Mouse (Mus musculus): Measurements from ENCODE around the gene Rpl13a. TPM values are rescaled to one million over a fixed set of nuclear protein-coding genes. Genes with fewer than 3 reads are reported as not detected.
A peak's percentile ranks its signal among the peaks of the same experiment; 100 is the strongest.
"Not testable (repeated sequence)": the region's sequence is repeated elsewhere in the genome, so short reads cannot be mapped to it uniquely, and the experiment has no call there.

Gene Rpl13a
- polyA plus RNA-seq, 1 experiment from 2014 or later = 1,416 TPM

- 81% methylated on average over 6 of the region's 6 CpGs for WGBS
- H3K36me3 ChIP-seq (ENCODE audit: control insufficient read depth, insufficient read depth, low read length) = peaks cover 42% of the 10 kb centered on the region
- no peaks in the 10 kb centered on the region for H3K27me3 ChIP-seq (ENCODE audit: control insufficient read depth, insufficient read depth, low read length)
- no peaks in the 10 kb centered on the region for H3K9me3 ChIP-seq (ENCODE audit: control insufficient read depth, low read length)
- no peak for ATAC-seq (ENCODE audit: low FRiP score, low TSS enrichment)
- H3K4me1 ChIP-seq (ENCODE audit: control insufficient read depth, insufficient read depth, low read length) = peaks cover 15% of the 10 kb centered on the region
- peak overlapping the region; percentile 37; the same call in 1 of the 2 replicates for H3K27ac ChIP-seq (ENCODE audit: low read depth, low read length)
- no peak overlapping the region for H3K4me3 ChIP-seq (ENCODE audit: low read length)
- H3K4me2 ChIP-seq (replicated peaks; ENCODE audit: low read depth, low read length) = no peak overlapping the region
- no peak overlapping the region for H3K9ac ChIP-seq (ENCODE audit: low read depth, low read length)
Observed at GRCm38 (mm10) chr7:45118336-45118735, 10.2 kb downstream of the Rpl13a start.

- no peak overlapping the region for H3K4me3 ChIP-seq (ENCODE audit: low read length)
- H3K4me2 ChIP-seq (replicated peaks; ENCODE audit: low read depth, low read length) = no peak overlapping the region
- ATAC-seq (ENCODE audit: low FRiP score, low TSS enrichment) = 0 out of 2 replicates have a peak, but pooled peaks have one; percentile 11
- H3K4me1 ChIP-seq (ENCODE audit: control insufficient read depth, insufficient read depth, low read length) = peaks cover 7% of the 10 kb centered on the region; the same call in 1 of the 2 replicates
- peaks cover 35% of the 10 kb centered on the region for H3K36me3 ChIP-seq (ENCODE audit: control insufficient read depth, insufficient read depth, low read length)
- H3K27me3 ChIP-seq (ENCODE audit: control insufficient read depth, insufficient read depth, low read length) = no peaks in the 10 kb centered on the region
- peak overlapping the region; percentile 37; the same call in 1 of the 2 replicates for H3K27ac ChIP-seq (ENCODE audit: low read depth, low read length)
- no peak overlapping the region for H3K9ac ChIP-seq (ENCODE audit: low read depth, low read length)
- 62% methylated on average over 8 of the region's 8 CpGs for WGBS
- H3K9me3 ChIP-seq (ENCODE audit: control insufficient read depth, low read length) = no peaks in the 10 kb centered on the region
Observed at GRCm38 (mm10) chr7:45117566-45117965, 11.0 kb downstream of the Rpl13a start.

GRCm38 (mm10) chr7:45113476-45113875 is 15.1 kb downstream of the Rpl13a start:
- no peaks in the 10 kb centered on the region for H3K4me1 ChIP-seq (ENCODE audit: control insufficient read depth, insufficient read depth, low read length)
- no peak overlapping the region for H3K27ac ChIP-seq (ENCODE audit: low read depth, low read length)
- no peak overlapping the region for H3K4me3 ChIP-seq (ENCODE audit: low read length)
- no peak overlapping the region for H3K4me2 ChIP-seq (replicated peaks; ENCODE audit: low read depth, low read length)
- 0 out of 2 replicates have a peak, but pooled peaks cover 2% of the 10 kb centered on the region for H3K36me3 ChIP-seq (ENCODE audit: control insufficient read depth, insufficient read depth, low read length)
- no peak for ATAC-seq (ENCODE audit: low FRiP score, low TSS enrichment)
- H3K9me3 ChIP-seq (ENCODE audit: control insufficient read depth, low read length) = no peaks in the 10 kb centered on the region
- WGBS = 72% methylated on average over 2 of the region's 2 CpGs
- no peak overlapping the region for H3K9ac ChIP-seq (ENCODE audit: low read depth, low read length)
- no peaks in the 10 kb centered on the region for H3K27me3 ChIP-seq (ENCODE audit: control insufficient read depth, insufficient read depth, low read length)

- no peak overlapping the region for H3K27ac ChIP-seq (ENCODE audit: low read depth, low read length)
- no peak for ATAC-seq (ENCODE audit: low FRiP score, low TSS enrichment)
- H3K9me3 ChIP-seq (ENCODE audit: control insufficient read depth, low read length) = no peaks in the 10 kb centered on the region
- WGBS = 39% methylated on average over 3 of the region's 3 CpGs
- H3K4me1 ChIP-seq (ENCODE audit: control insufficient read depth, insufficient read depth, low read length) = no peaks in the 10 kb centered on the region
- H3K4me3 ChIP-seq (ENCODE audit: low read length) = no peak overlapping the region
- no peaks in the 10 kb centered on the region for H3K36me3 ChIP-seq (ENCODE audit: control insufficient read depth, insufficient read depth, low read length)
- H3K27me3 ChIP-seq (ENCODE audit: control insufficient read depth, insufficient read depth, low read length) = no peaks in the 10 kb centered on the region
- no peak overlapping the region for H3K9ac ChIP-seq (ENCODE audit: low read depth, low read length)
- H3K4me2 ChIP-seq (replicated peaks; ENCODE audit: low read depth, low read length) = no peak overlapping the region
Observed at GRCm38 (mm10) chr7:45112529-45112928, 16.0 kb downstream of the Rpl13a start.

- 57% methylated on average over 2 of the region's 2 CpGs for WGBS
- Histone ChIP-seq H3K4me3 (ENCODE audit: low read length) (no peak overlapping the region), H3K4me2 (replicated peaks; ENCODE audit: low read depth, low read length) (no peak overlapping the region), H3K27ac (ENCODE audit: low read depth, low read length) (no peak overlapping the region), H3K4me1 (ENCODE audit: control insufficient read depth, insufficient read depth, low read length) (no peaks in the 10 kb centered on the region), H3K36me3 (ENCODE audit: control insufficient read depth, insufficient read depth, low read length) (no peaks in the 10 kb centered on the region), H3K27me3 (ENCODE audit: control insufficient read depth, insufficient read depth, low read length) (no peaks in the 10 kb centered on the region), H3K9me3 (ENCODE audit: control insufficient read depth, low read length) (no peaks in the 10 kb centered on the region), H3K9ac (ENCODE audit: low read depth, low read length) (no peak overlapping the region)
- ATAC-seq (ENCODE audit: low FRiP score, low TSS enrichment) = no peak
Observed at GRCm38 (mm10) chr7:45111940-45112339, 16.6 kb downstream of the Rpl13a start.

GRCm38 (mm10) chr7:45110089-45110488 is 18.5 kb downstream of the Rpl13a start:
- ATAC-seq (ENCODE audit: low FRiP score, low TSS enrichment); H3K4me2 ChIP-seq (replicated peaks; ENCODE audit: low read depth, low read length); H3K9me3 ChIP-seq (ENCODE audit: control insufficient read depth, low read length); H3K4me1 ChIP-seq (ENCODE audit: control insufficient read depth, insufficient read depth, low read length); H3K36me3 ChIP-seq (ENCODE audit: control insufficient read depth, insufficient read depth, low read length); H3K27ac ChIP-seq (ENCODE audit: low read depth, low read length); H3K27me3 ChIP-seq (ENCODE audit: control insufficient read depth, insufficient read depth, low read length); H3K4me3 ChIP-seq (ENCODE audit: low read length); H3K9ac ChIP-seq (ENCODE audit: low read depth, low read length): not testable (repeated sequence)
- WGBS = 86% methylated on average over 4 of the region's 4 CpGs

GRCm38 (mm10) chr7:45107052-45107645 is 21.4 kb downstream of the Rpl13a start:
- no peaks in the 10 kb centered on the region for H3K9me3 ChIP-seq (ENCODE audit: control insufficient read depth, low read length)
- no peak overlapping the region for H3K27ac ChIP-seq (ENCODE audit: low read depth, low read length)
- no peaks in the 10 kb centered on the region for H3K27me3 ChIP-seq (ENCODE audit: control insufficient read depth, insufficient read depth, low read length)
- no peak for ATAC-seq (ENCODE audit: low FRiP score, low TSS enrichment)
- no peak overlapping the region for H3K4me3 ChIP-seq (ENCODE audit: low read length)
- 62% methylated on average over 5 of the region's 5 CpGs for WGBS
- no peaks in the 10 kb centered on the region for H3K36me3 ChIP-seq (ENCODE audit: control insufficient read depth, insufficient read depth, low read length)
- no peak overlapping the region for H3K9ac ChIP-seq (ENCODE audit: low read depth, low read length)
- peaks cover 15% of the 10 kb centered on the region for H3K4me1 ChIP-seq (ENCODE audit: control insufficient read depth, insufficient read depth, low read length)
- H3K4me2 ChIP-seq (replicated peaks; ENCODE audit: low read depth, low read length) = no peak overlapping the region

- H3K27me3 ChIP-seq (ENCODE audit: control insufficient read depth, insufficient read depth, low read length) = no peaks in the 10 kb centered on the region
- no peaks in the 10 kb centered on the region for H3K9me3 ChIP-seq (ENCODE audit: control insufficient read depth, low read length)
- ATAC-seq (ENCODE audit: low FRiP score, low TSS enrichment) = no peak
- no peak overlapping the region for H3K27ac ChIP-seq (ENCODE audit: low read depth, low read length)
- no peak overlapping the region for H3K4me2 ChIP-seq (replicated peaks; ENCODE audit: low read depth, low read length)
- peaks cover 17% of the 10 kb centered on the region for H3K4me1 ChIP-seq (ENCODE audit: control insufficient read depth, insufficient read depth, low read length)
- no peak overlapping the region for H3K9ac ChIP-seq (ENCODE audit: low read depth, low read length)
- H3K4me3 ChIP-seq (ENCODE audit: low read length) = no peak overlapping the region
- no peaks in the 10 kb centered on the region for H3K36me3 ChIP-seq (ENCODE audit: control insufficient read depth, insufficient read depth, low read length)
- WGBS = 70% methylated on average over 6 of the region's 6 CpGs
Observed at GRCm38 (mm10) chr7:45106441-45106840, 22.1 kb downstream of the Rpl13a start.

- H3K4me1 ChIP-seq (ENCODE audit: control insufficient read depth, insufficient read depth, low read length) = peaks cover 17% of the 10 kb centered on the region
- 69% methylated on average over 8 of the region's 8 CpGs for WGBS
- H3K9ac ChIP-seq (ENCODE audit: low read depth, low read length) = no peak overlapping the region
Observed at GRCm38 (mm10) chr7:45105491-45105890, 23.1 kb downstream of the Rpl13a start.

More at GRCm38 (mm10) chr7:45105491-45105890, 23.1 kb downstream of the Rpl13a start:
- Histone ChIP-seq H3K9me3 (ENCODE audit: control insufficient read depth, low read length) (no peaks in the 10 kb centered on the region), H3K4me3 (ENCODE audit: low read length) (no peak overlapping the region), H3K4me2 (replicated peaks; ENCODE audit: low read depth, low read length) (no peak overlapping the region), H3K27ac (ENCODE audit: low read depth, low read length) (no peak overlapping the region), H3K36me3 (ENCODE audit: control insufficient read depth, insufficient read depth, low read length) (no peaks in the 10 kb centered on the region), H3K27me3 (ENCODE audit: control insufficient read depth, insufficient read depth, low read length) (no peaks in the 10 kb centered on the region)
- ATAC-seq (ENCODE audit: low FRiP score, low TSS enrichment) = no peak

All from kidney, embryonic 14.5 days (tissue).